Mouse (Mus musculus): ENCODE results near the gene Ankrd33b. TPM values are rescaled to one million over a fixed set of nuclear protein-coding genes. Genes with fewer than 3 reads are reported as not detected.

Ankrd33b gene
- polyA plus RNA-seq, 1 experiment from 2014 or later, result 0.28 TPM

- H3K4me3 ChIP-seq (replicated peaks), result no peak overlapping the region
- H3K36me3 ChIP-seq, result no peaks in the 10 kb centered on the region
- DNase-seq, result no peak
- H3K9ac ChIP-seq, result no peak overlapping the region
- no peaks in the 10 kb centered on the region for H3K9me3 ChIP-seq (replicated peaks)
- 74% methylated on average over 14 of the region's 14 CpGs for WGBS (ENCODE audit: insufficient replicate concordance)
- ATAC-seq (ENCODE audit: low read depth), result no peak
- H3K27me3 ChIP-seq, result no peaks in the 10 kb centered on the region
- no peak overlapping the region for H3K27ac ChIP-seq
- peaks cover 4% of the 10 kb centered on the region for H3K4me1 ChIP-seq (replicated peaks)
- H3K4me2 ChIP-seq, result no peak overlapping the region
Measured at GRCm38 (mm10) chr15:31337192-31337741, 30.3 kb downstream of the Ankrd33b start.

GRCm38 (mm10) chr15:31336685-31337084 lies 30.8 kb downstream of the Ankrd33b start:
- H3K36me3 ChIP-seq, result no peaks in the 10 kb centered on the region
- no peak overlapping the region for H3K4me2 ChIP-seq
- no peaks in the 10 kb centered on the region for H3K27me3 ChIP-seq
- no peaks in the 10 kb centered on the region for H3K4me1 ChIP-seq (replicated peaks)
- no peak overlapping the region for H3K4me3 ChIP-seq (replicated peaks)
- 45% methylated on average over 4 of the region's 4 CpGs for WGBS (ENCODE audit: insufficient replicate concordance)
- no peaks in the 10 kb centered on the region for H3K9me3 ChIP-seq (replicated peaks)
- no peak overlapping the region for H3K27ac ChIP-seq
- ATAC-seq (ENCODE audit: low read depth), result peak; percentile 43; the same call in 1 of the 2 replicates
- no peak for DNase-seq
- H3K9ac ChIP-seq, result no peak overlapping the region

- Histone ChIP-seq H3K4me2 (no peak overlapping the region), H3K4me1 (replicated peaks) (no peaks in the 10 kb centered on the region), H3K4me3 (replicated peaks) (no peak overlapping the region), H3K9me3 (replicated peaks) (no peaks in the 10 kb centered on the region), H3K27ac (no peak overlapping the region), H3K36me3 (no peaks in the 10 kb centered on the region), H3K27me3 (no peaks in the 10 kb centered on the region), H3K9ac (no peak overlapping the region)
- WGBS (ENCODE audit: insufficient replicate concordance), result 76% methylated on average over 5 of the region's 5 CpGs
- DNase-seq (no peak), ATAC-seq (ENCODE audit: low read depth) (no peak)
Measured at GRCm38 (mm10) chr15:31334829-31335228, 32.7 kb downstream of the Ankrd33b start.

GRCm38 (mm10) chr15:31332541-31333163 lies 34.9 kb downstream of the Ankrd33b start:
- ATAC-seq (ENCODE audit: low read depth), result no peak
- Histone ChIP-seq H3K9ac (no peak overlapping the region), H3K27me3 (no peaks in the 10 kb centered on the region), H3K4me2 (no peak overlapping the region), H3K9me3 (replicated peaks) (no peaks in the 10 kb centered on the region), H3K36me3 (no peaks in the 10 kb centered on the region), H3K4me3 (replicated peaks) (no peak overlapping the region), H3K27ac (no peak overlapping the region), H3K4me1 (replicated peaks) (no peaks in the 10 kb centered on the region)
- DNase-seq, result no peak
- 29% methylated on average over 7 of the region's 7 CpGs for WGBS (ENCODE audit: insufficient replicate concordance)

- H3K9me3 ChIP-seq (replicated peaks), result no peaks in the 10 kb centered on the region
- H3K27ac ChIP-seq, result no peak overlapping the region
- no peaks in the 10 kb centered on the region for H3K36me3 ChIP-seq
- DNase-seq (no peak), ATAC-seq (ENCODE audit: low read depth) (no peak)
- no peak overlapping the region for H3K9ac ChIP-seq
- H3K4me3 ChIP-seq (replicated peaks), result no peak overlapping the region
- H3K4me1 ChIP-seq (replicated peaks), result no peaks in the 10 kb centered on the region
- H3K27me3 ChIP-seq, result no peaks in the 10 kb centered on the region
- WGBS (ENCODE audit: insufficient replicate concordance), result 55% methylated on average over 4 of the region's 4 CpGs
- no peak overlapping the region for H3K4me2 ChIP-seq
Measured at GRCm38 (mm10) chr15:31331742-31332141, 35.8 kb downstream of the Ankrd33b start.

- H3K9ac ChIP-seq, result no peak overlapping the region
- no peaks in the 10 kb centered on the region for H3K4me1 ChIP-seq (replicated peaks)
- DNase-seq (no peak), ATAC-seq (ENCODE audit: low read depth) (no peak)
- WGBS (ENCODE audit: insufficient replicate concordance), result 67% methylated on average over 9 of the region's 9 CpGs
- no peak overlapping the region for H3K27ac ChIP-seq
- no peaks in the 10 kb centered on the region for H3K9me3 ChIP-seq (replicated peaks)
- H3K36me3 ChIP-seq, result no peaks in the 10 kb centered on the region
- no peak overlapping the region for H3K4me2 ChIP-seq
- no peak overlapping the region for H3K4me3 ChIP-seq (replicated peaks)
- no peaks in the 10 kb centered on the region for H3K27me3 ChIP-seq
Measured at GRCm38 (mm10) chr15:31328082-31328614, 39.4 kb downstream of the Ankrd33b start.

GRCm38 (mm10) chr15:31325660-31326354 lies 41.7 kb downstream of the Ankrd33b start:
- DNase-seq (no peak), ATAC-seq (ENCODE audit: low read depth) (no peak)
- H3K4me1 ChIP-seq (replicated peaks), result no peaks in the 10 kb centered on the region
- no peaks in the 10 kb centered on the region for H3K9me3 ChIP-seq (replicated peaks)
- 67% methylated on average over 12 of the region's 12 CpGs for whole genome bisulfite sequencing (ENCODE audit: insufficient replicate concordance)
- no peak overlapping the region for H3K27ac ChIP-seq
- H3K4me3 ChIP-seq (replicated peaks), result no peak overlapping the region
- H3K36me3 ChIP-seq, result no peaks in the 10 kb centered on the region
- H3K9ac ChIP-seq, result no peak overlapping the region
- H3K27me3 ChIP-seq, result no peaks in the 10 kb centered on the region
- H3K4me2 ChIP-seq, result no peak overlapping the region

GRCm38 (mm10) chr15:31324551-31324950 lies 43.0 kb downstream of the Ankrd33b start:
- no peaks in the 10 kb centered on the region for H3K27me3 ChIP-seq
- no peaks in the 10 kb centered on the region for H3K9me3 ChIP-seq (replicated peaks)
- DNase-seq (no peak), ATAC-seq (ENCODE audit: low read depth) (no peak)
- H3K4me2 ChIP-seq, result no peak overlapping the region
- no peaks in the 10 kb centered on the region for H3K36me3 ChIP-seq
- 79% methylated on average over 13 of the region's 13 CpGs for WGBS (ENCODE audit: insufficient replicate concordance)
- no peak overlapping the region for H3K9ac ChIP-seq
- H3K27ac ChIP-seq, result no peak overlapping the region
- H3K4me3 ChIP-seq (replicated peaks), result no peak overlapping the region
- no peaks in the 10 kb centered on the region for H3K4me1 ChIP-seq (replicated peaks)

GRCm38 (mm10) chr15:31323684-31324083 lies 43.8 kb downstream of the Ankrd33b start:
- no peaks in the 10 kb centered on the region for H3K36me3 ChIP-seq
- no peaks in the 10 kb centered on the region for H3K9me3 ChIP-seq (replicated peaks)
- no peak overlapping the region for H3K9ac ChIP-seq
- no peak overlapping the region for H3K4me2 ChIP-seq
- 62% methylated on average over 4 of the region's 4 CpGs for WGBS (ENCODE audit: insufficient replicate concordance)
- ATAC-seq (ENCODE audit: low read depth), result no peak
- no peak overlapping the region for H3K4me3 ChIP-seq (replicated peaks)
- DNase-seq, result no peak
- no peaks in the 10 kb centered on the region for H3K4me1 ChIP-seq (replicated peaks)
- H3K27ac ChIP-seq, result no peak overlapping the region
- no peaks in the 10 kb centered on the region for H3K27me3 ChIP-seq

- H3K4me1 ChIP-seq (replicated peaks), result no peaks in the 10 kb centered on the region
- no peaks in the 10 kb centered on the region for H3K27me3 ChIP-seq
- no peak overlapping the region for H3K4me2 ChIP-seq
- DNase-seq (no peak), ATAC-seq (ENCODE audit: low read depth) (no peak)
- no peak overlapping the region for H3K4me3 ChIP-seq (replicated peaks)
- H3K36me3 ChIP-seq, result no peaks in the 10 kb centered on the region
- H3K27ac ChIP-seq, result no peak overlapping the region
- 0 out of 2 replicates have a peak, but pooled peaks cover 4% of the 10 kb centered on the region for H3K9me3 ChIP-seq (replicated peaks)
- 67% methylated on average over 12 of the region's 12 CpGs for WGBS (ENCODE audit: insufficient replicate concordance)
- no peak overlapping the region for H3K9ac ChIP-seq
Measured at GRCm38 (mm10) chr15:31320598-31321377, 46.7 kb downstream of the Ankrd33b start.

GRCm38 (mm10) chr15:31319046-31319445 lies 48.5 kb downstream of the Ankrd33b start:
- DNase-seq, result no peak
- Histone ChIP-seq H3K4me3 (replicated peaks) (no peak overlapping the region), H3K9ac (no peak overlapping the region), H3K4me2 (no peak overlapping the region), H3K27me3 (no peaks in the 10 kb centered on the region), H3K36me3 (no peaks in the 10 kb centered on the region), H3K9me3 (replicated peaks) (0 out of 2 replicates have a peak, but pooled peaks cover 4% of the 10 kb centered on the region), H3K27ac (no peak overlapping the region), H3K4me1 (replicated peaks) (no peaks in the 10 kb centered on the region)
- ATAC-seq (ENCODE audit: low read depth), result no peak
- WGBS (ENCODE audit: insufficient replicate concordance), result 55% methylated on average over 4 of the region's 4 CpGs
